Mouse (Mus musculus) myocyte (in vitro differentiated cells): ENCODE results near the gene Akap13.

ENCODE experiments used
- MYOD1 ChIP-seq, 3 experiments: IDR thresholded peaks; one replicate each; pipeline ENCODE4 v1.6.1; 2011; ENCODE audit warnings: control low read depth in 2 of 3, low read depth in 2 of 3, mild to moderate bottlenecking in 2 of 3, moderate library complexity in 1 of 3; ENCODE audit not compliant: insufficient read length in 2 of 3, control insufficient read depth in 1 of 3
- POLR2A ChIP-seq: IDR thresholded peaks from one replicate; pipeline ENCODE4 v1.6.1; 2011; ENCODE audit warnings: low read depth, mild to moderate bottlenecking, control low read depth, moderate library complexity; ENCODE audit not compliant: insufficient read length
- SRF ChIP-seq: IDR thresholded peaks from one replicate; pipeline ENCODE4 v1.6.1; 2011; ENCODE audit warnings: low read depth; ENCODE audit not compliant: control insufficient read depth, insufficient read length
- USF1 ChIP-seq: IDR thresholded peaks from one replicate; pipeline ENCODE4 v1.6.1; 2011; ENCODE audit warnings: low read depth, mild to moderate bottlenecking, control low read depth, moderate library complexity

- TF ChIP-seq POLR2A (no peak), USF1 (no peak), MYOD1 (IDR thresholded peaks at IDR 0.05; ENCODE audit: control insufficient read depth in 1 of 3, insufficient read length in 2 of 3, low read depth in 2 of 3) (no peak), SRF (no peak)
These were observed 17.2 kb downstream of the Akap13 start for GRCm38 (mm10) chr7:75472316-75473195.
